Mouse (Mus musculus) liver, adult 2 months (tissue): ENCODE measurements around the gene Gpr137c.

Source experiments
- CTCF ChIP-seq: fragments of 200-500 bp; IDR thresholded peaks from 2 replicates; pipeline ENCODE4 v1.5.1; 2011; ENCODE audit warnings: low read depth, low read length, control low read depth
- POLR2A ChIP-seq: fragments of 200-500 bp; IDR thresholded peaks from 2 replicates; pipeline ENCODE4 v1.6.1; 2011; ENCODE audit warnings: low read length, control low read depth; ENCODE audit not compliant: insufficient read depth; ENCODE audit errors: extremely low read depth

- TF ChIP-seq CTCF, result peak; percentile 92
- peak; percentile 71 for TF ChIP-seq POLR2A
These were observed 110.2 kb downstream of the Gpr137c start, which contains the start of gene Psmc6 for GRCm38 (mm10) chr14:45329589-45330181.
